Mouse (Mus musculus) hematopoietic multipotent progenitor cell, adult 10-12 weeks (in vitro differentiated cells): ENCODE measurements around the gene Haao. TPM values are rescaled to one million over a fixed set of nuclear protein-coding genes. Genes with fewer than 3 reads are reported as not detected.

Experiments used
- polyA plus RNA-seq: library from polyadenylated mRNA; stranded (reverse); fragments of >175 nt; gene quantifications from 2 replicates; pipeline ENCODE4 v1.2.3, GENCODE M21; 2012; ENCODE audit warnings: low replicate concordance

The Haao gene
- 64.8 and 73.9 TPM in 2 replicates for polyA plus RNA-seq

GRCm38 (mm10) chr17:83847815-83848214, at the start of gene Haao:
Gene Haao (minus strand): TSS chr17:83847963.

Other genes starting within 250 kb of the Haao start
- 0.04 and 0.20 TPM in 2 replicates for gene Kcng3, start 216.1 kb downstream of the Haao start, polyA plus RNA-seq
- gene Mta3, start 141.8 kb downstream of the Haao start, polyA plus RNA-seq = 100 and 145 TPM in 2 replicates